Mouse (Mus musculus): Measurements from ENCODE around the gene Capn11. TPM values are rescaled to one million over a fixed set of nuclear protein-coding genes. Genes with fewer than 3 reads are reported as not detected.

The Capn11 gene
- polyA plus RNA-seq, 1 experiment from 2014 or later = 0.21 TPM

- H3K9ac ChIP-seq = no peak overlapping the region
- no peak overlapping the region for H3K4me2 ChIP-seq
- H3K27ac ChIP-seq (replicated peaks) = no peak overlapping the region
- WGBS (ENCODE audit: insufficient replicate concordance) = 82% methylated on average over 8 of the region's 8 CpGs
- peaks cover 75% of the 10 kb centered on the region for H3K36me3 ChIP-seq (replicated peaks)
- H3K27me3 ChIP-seq = no peaks in the 10 kb centered on the region
- 0 out of 2 replicates have a peak, but pooled peaks cover 3% of the 10 kb centered on the region for H3K9me3 ChIP-seq (replicated peaks)
- no peak for ATAC-seq (ENCODE audit: insufficient read depth)
- peaks cover 75% of the 10 kb centered on the region for H3K4me1 ChIP-seq (replicated peaks)
- no peak overlapping the region for H3K4me3 ChIP-seq (replicated peaks)
Measured at GRCm38 (mm10) chr17:45589844-45590243, 69.3 kb downstream of the Capn11 start.

- no peak for ATAC-seq (ENCODE audit: insufficient read depth)
- peaks cover 81% of the 10 kb centered on the region for H3K36me3 ChIP-seq (replicated peaks)
- 0 out of 2 replicates have a peak, but pooled peaks cover 3% of the 10 kb centered on the region for H3K9me3 ChIP-seq (replicated peaks)
- no peak overlapping the region for H3K4me2 ChIP-seq
- H3K27me3 ChIP-seq = no peaks in the 10 kb centered on the region
- no peak overlapping the region for H3K9ac ChIP-seq
- H3K27ac ChIP-seq (replicated peaks) = no peak overlapping the region
- H3K4me3 ChIP-seq (replicated peaks) = no peak overlapping the region
- 98% methylated on average over 7 of the region's 7 CpGs for WGBS (ENCODE audit: insufficient replicate concordance)
- H3K4me1 ChIP-seq (replicated peaks) = peaks cover 75% of the 10 kb centered on the region
Measured at GRCm38 (mm10) chr17:45589236-45589635, 69.9 kb downstream of the Capn11 start.

GRCm38 (mm10) chr17:45588370-45588769, 70.8 kb downstream of the Capn11 start:
- Histone ChIP-seq H3K4me2 (no peak overlapping the region), H3K9me3 (replicated peaks) (0 out of 2 replicates have a peak, but pooled peaks cover 3% of the 10 kb centered on the region), H3K4me3 (replicated peaks) (no peak overlapping the region), H3K9ac (no peak overlapping the region), H3K36me3 (replicated peaks) (peaks cover 82% of the 10 kb centered on the region), H3K27me3 (no peaks in the 10 kb centered on the region), H3K4me1 (replicated peaks) (peaks cover 75% of the 10 kb centered on the region), H3K27ac (replicated peaks) (no peak overlapping the region)
- 93% methylated on average over 7 of the region's 7 CpGs for WGBS (ENCODE audit: insufficient replicate concordance)
- ATAC-seq (ENCODE audit: insufficient read depth) = no peak

- Histone ChIP-seq H3K4me2 (no peak overlapping the region), H3K36me3 (replicated peaks) (peaks cover 74% of the 10 kb centered on the region), H3K27me3 (no peaks in the 10 kb centered on the region), H3K27ac (replicated peaks) (0 out of 2 replicates have a peak overlapping the region, but pooled peaks have one; percentile 89), H3K4me1 (replicated peaks) (peaks cover 75% of the 10 kb centered on the region), H3K4me3 (replicated peaks) (no peak overlapping the region), H3K9me3 (replicated peaks) (0 out of 2 replicates have a peak, but pooled peaks cover 3% of the 10 kb centered on the region), H3K9ac (no peak overlapping the region)
- 94% methylated on average over 3 of the region's 3 CpGs for WGBS (ENCODE audit: insufficient replicate concordance)
- ATAC-seq (ENCODE audit: insufficient read depth) = no peak
Measured at GRCm38 (mm10) chr17:45586449-45586837, 72.7 kb downstream of the Capn11 start.

GRCm38 (mm10) chr17:45585725-45586448, 73.2 kb downstream of the Capn11 start:
- no peak overlapping the region for H3K4me3 ChIP-seq (replicated peaks)
- 0 out of 2 replicates have a peak overlapping the region, but pooled peaks have one; percentile 25 for H3K4me2 ChIP-seq
- peaks cover 68% of the 10 kb centered on the region for H3K36me3 ChIP-seq (replicated peaks)
- no peaks in the 10 kb centered on the region for H3K27me3 ChIP-seq
- WGBS (ENCODE audit: insufficient replicate concordance) = 78% methylated on average over 23 of the region's 23 CpGs
- H3K27ac ChIP-seq (replicated peaks) = peak overlapping the region; percentile 89
- H3K9me3 ChIP-seq (replicated peaks) = 0 out of 2 replicates have a peak, but pooled peaks cover 3% of the 10 kb centered on the region
- no peak overlapping the region for H3K9ac ChIP-seq
- ATAC-seq (ENCODE audit: insufficient read depth) = no peak
- peaks cover 75% of the 10 kb centered on the region for H3K4me1 ChIP-seq (replicated peaks)

- H3K27me3 ChIP-seq = no peaks in the 10 kb centered on the region
- H3K4me2 ChIP-seq = peak overlapping the region; percentile 25; the same call in 1 of the 2 replicates
- peak overlapping the region; percentile 89 for H3K27ac ChIP-seq (replicated peaks)
- ATAC-seq (ENCODE audit: insufficient read depth) = peak; percentile 43
- H3K9ac ChIP-seq = no peak overlapping the region
- H3K9me3 ChIP-seq (replicated peaks) = 0 out of 2 replicates have a peak, but pooled peaks cover 3% of the 10 kb centered on the region
- H3K36me3 ChIP-seq (replicated peaks) = peaks cover 60% of the 10 kb centered on the region
- WGBS (ENCODE audit: insufficient replicate concordance) = 37% methylated on average over 14 of the region's 14 CpGs
- peaks cover 74% of the 10 kb centered on the region for H3K4me1 ChIP-seq (replicated peaks)
- H3K4me3 ChIP-seq (replicated peaks) = no peak overlapping the region
Measured at GRCm38 (mm10) chr17:45584939-45585678, 74.0 kb downstream of the Capn11 start.

- peaks cover 52% of the 10 kb centered on the region for H3K36me3 ChIP-seq (replicated peaks)
- no peaks in the 10 kb centered on the region for H3K27me3 ChIP-seq
- ATAC-seq (ENCODE audit: insufficient read depth) = no peak
- H3K9me3 ChIP-seq (replicated peaks) = 0 out of 2 replicates have a peak, but pooled peaks cover 3% of the 10 kb centered on the region
- peak overlapping the region; percentile 89 for H3K27ac ChIP-seq (replicated peaks)
- H3K4me3 ChIP-seq (replicated peaks) = no peak overlapping the region
- H3K4me2 ChIP-seq = peak overlapping the region; percentile 25; the same call in 1 of the 2 replicates
- H3K9ac ChIP-seq = no peak overlapping the region
- H3K4me1 ChIP-seq (replicated peaks) = peaks cover 70% of the 10 kb centered on the region
- 54% methylated on average over 12 of the region's 12 CpGs for WGBS (ENCODE audit: insufficient replicate concordance)
Measured at GRCm38 (mm10) chr17:45584096-45584896, 74.8 kb downstream of the Capn11 start.

GRCm38 (mm10) chr17:45582715-45583355, 76.3 kb downstream of the Capn11 start:
- H3K9ac ChIP-seq = no peak overlapping the region
- 39% methylated on average over 6 of the region's 6 CpGs for WGBS (ENCODE audit: insufficient replicate concordance)

GRCm38 (mm10) chr17:45582188-45582587, 76.9 kb downstream of the Capn11 start:
- peak; percentile 69 for ATAC-seq (ENCODE audit: insufficient read depth)
- peaks cover 78% of the 10 kb centered on the region for H3K4me1 ChIP-seq (replicated peaks)
- 36% methylated on average over 6 of the region's 6 CpGs for WGBS (ENCODE audit: insufficient replicate concordance)
- H3K4me3 ChIP-seq (replicated peaks) = no peak overlapping the region
- peak overlapping the region; percentile 56 for H3K4me2 ChIP-seq
- 0 out of 2 replicates have a peak, but pooled peaks cover 3% of the 10 kb centered on the region for H3K9me3 ChIP-seq (replicated peaks)
- peak overlapping the region; percentile 89 for H3K27ac ChIP-seq (replicated peaks)
- peak overlapping the region; percentile 34 for H3K9ac ChIP-seq
- no peaks in the 10 kb centered on the region for H3K27me3 ChIP-seq
- peaks cover 31% of the 10 kb centered on the region for H3K36me3 ChIP-seq (replicated peaks)

More at GRCm38 (mm10) chr17:45582715-45583355, 76.3 kb downstream of the Capn11 start:
- 0 out of 2 replicates have a peak, but pooled peaks cover 3% of the 10 kb centered on the region for H3K9me3 ChIP-seq (replicated peaks)
- peak; percentile 42 for ATAC-seq (ENCODE audit: insufficient read depth)
- H3K27ac ChIP-seq (replicated peaks) = peak overlapping the region; percentile 89
- no peaks in the 10 kb centered on the region for H3K27me3 ChIP-seq
- peaks cover 38% of the 10 kb centered on the region for H3K36me3 ChIP-seq (replicated peaks)
- H3K4me2 ChIP-seq = peak overlapping the region; percentile 56
- H3K4me1 ChIP-seq (replicated peaks) = peaks cover 77% of the 10 kb centered on the region
- no peak overlapping the region for H3K4me3 ChIP-seq (replicated peaks)

GRCm38 (mm10) chr17:45581567-45581983, 77.5 kb downstream of the Capn11 start:
- Histone ChIP-seq H3K9me3 (replicated peaks) (0 out of 2 replicates have a peak, but pooled peaks cover 3% of the 10 kb centered on the region), H3K4me1 (replicated peaks) (peaks cover 78% of the 10 kb centered on the region), H3K27ac (replicated peaks) (peak overlapping the region; percentile 89), H3K4me3 (replicated peaks) (no peak overlapping the region), H3K4me2 (peak overlapping the region; percentile 56), H3K36me3 (replicated peaks) (peaks cover 25% of the 10 kb centered on the region), H3K27me3 (no peaks in the 10 kb centered on the region), H3K9ac (peak overlapping the region; percentile 34; the same call in 1 of the 2 replicates)
- ATAC-seq (ENCODE audit: insufficient read depth) = peak; percentile 13; the same call in 1 of the 2 replicates
- WGBS (ENCODE audit: insufficient replicate concordance) = 4% methylated on average over 2 of the region's 2 CpGs
